Mouse (Mus musculus): ENCODE measurements around the gene Spint2. TPM values are rescaled to one million over a fixed set of nuclear protein-coding genes. Genes with fewer than 3 reads are reported as not detected.

The Spint2 gene
- polyA plus RNA-seq, 1 experiment from 2014 or later, result 84.8 TPM

DNA sequence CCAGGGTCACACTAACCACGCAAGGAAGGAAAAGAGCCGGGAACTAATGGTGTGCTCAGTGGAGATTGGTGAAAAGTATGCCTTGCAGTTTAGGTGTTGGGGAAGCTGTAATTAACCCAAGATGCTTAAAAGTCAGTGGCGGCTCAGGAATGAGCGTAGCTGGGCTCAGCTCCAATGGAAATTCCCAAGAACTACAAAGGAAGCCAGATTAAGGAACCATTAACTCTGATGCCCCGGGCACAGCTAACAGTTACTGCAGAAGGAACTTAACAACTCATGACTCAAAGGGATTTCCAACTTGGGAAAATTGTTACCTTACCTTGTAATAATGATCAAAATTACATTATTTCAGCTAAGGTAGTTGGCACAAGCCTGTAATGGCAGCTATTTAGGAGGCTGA is 5.0 kb downstream of the Spint2 start:
- Histone ChIP-seq H3K9me3 (ENCODE audit: low read length) (no peaks in the 10 kb centered on the region), H3K27ac (ENCODE audit: low read depth) (no peak overlapping the region), H3K9ac (replicated peaks) (no peak overlapping the region), H3K4me3 (ENCODE audit: low read depth, low read length) (no peak overlapping the region), H3K4me1 (ENCODE audit: insufficient read depth) (peaks cover 6% of the 10 kb centered on the region; the same call in 1 of the 2 replicates), H3K27me3 (ENCODE audit: insufficient read depth, low read length) (0 out of 2 replicates have a peak, but pooled peaks cover 3% of the 10 kb centered on the region), H3K4me2 (ENCODE audit: low read depth, low read length) (no peak overlapping the region), H3K36me3 (replicated peaks; ENCODE audit: insufficient read depth, low read length) (no peaks in the 10 kb centered on the region)
- 73% methylated on average over 5 of the region's 5 CpGs for WGBS (ENCODE audit: insufficient replicate concordance)
- TF ChIP-seq EP300 (IDR thresholded peaks at IDR 0.05; ENCODE audit: low read depth), result no peak
- no peak for TF ChIP-seq CTCF (IDR thresholded peaks at IDR 0.05; ENCODE audit: low read depth)
- ATAC-seq (no peak), DNase-seq (no peak)

GRCm38 (mm10) chr7:29271687-29272465 is 9.8 kb downstream of the Spint2 start:
- H3K27ac ChIP-seq (ENCODE audit: low read depth), result no peak overlapping the region
- no peak for TF ChIP-seq CTCF (IDR thresholded peaks at IDR 0.05; ENCODE audit: low read depth)
- no peak for TF ChIP-seq EP300 (IDR thresholded peaks at IDR 0.05; ENCODE audit: low read depth)
- no peak overlapping the region for H3K4me2 ChIP-seq (ENCODE audit: low read depth, low read length)
- H3K9ac ChIP-seq (replicated peaks), result no peak overlapping the region
- H3K4me1 ChIP-seq (ENCODE audit: insufficient read depth), result no peaks in the 10 kb centered on the region
- no peaks in the 10 kb centered on the region for H3K9me3 ChIP-seq (ENCODE audit: low read length)
- 74% methylated on average over 8 of the region's 8 CpGs for WGBS (ENCODE audit: insufficient replicate concordance)
- H3K4me3 ChIP-seq (ENCODE audit: low read depth, low read length), result no peak overlapping the region
- DNase-seq (no peak), ATAC-seq (no peak)
- no peaks in the 10 kb centered on the region for H3K36me3 ChIP-seq (replicated peaks; ENCODE audit: insufficient read depth, low read length)
- no peaks in the 10 kb centered on the region for H3K27me3 ChIP-seq (ENCODE audit: insufficient read depth, low read length)

- no peak overlapping the region for H3K27ac ChIP-seq (ENCODE audit: low read depth)
- no peak for TF ChIP-seq EP300 (IDR thresholded peaks at IDR 0.05; ENCODE audit: low read depth)
- no peak for TF ChIP-seq CTCF (IDR thresholded peaks at IDR 0.05; ENCODE audit: low read depth)
- ATAC-seq, result no peak
Observed at GRCm38 (mm10) chr7:29270445-29270844, 11.3 kb downstream of the Spint2 start.

GRCm38 (mm10) chr7:29266931-29267330 is 14.8 kb downstream of the Spint2 start:
- H3K27ac ChIP-seq (ENCODE audit: low read depth), result no peak overlapping the region
- no peak overlapping the region for H3K4me3 ChIP-seq (ENCODE audit: low read depth, low read length)
- H3K36me3 ChIP-seq (replicated peaks; ENCODE audit: insufficient read depth, low read length), result no peaks in the 10 kb centered on the region
- H3K4me2 ChIP-seq (ENCODE audit: low read depth, low read length), result no peak overlapping the region
- no peak overlapping the region for H3K9ac ChIP-seq (replicated peaks)
- no peaks in the 10 kb centered on the region for H3K9me3 ChIP-seq (ENCODE audit: low read length)
- 73% methylated on average over 4 of the region's 4 CpGs for WGBS (ENCODE audit: insufficient replicate concordance)
- ATAC-seq, result no peak
- no peaks in the 10 kb centered on the region for H3K4me1 ChIP-seq (ENCODE audit: insufficient read depth)
- TF ChIP-seq EP300 (IDR thresholded peaks at IDR 0.05; ENCODE audit: low read depth) (no peak), CTCF (IDR thresholded peaks at IDR 0.05; ENCODE audit: low read depth) (no peak)
- DNase-seq, result no peak
- no peaks in the 10 kb centered on the region for H3K27me3 ChIP-seq (ENCODE audit: insufficient read depth, low read length)

More at GRCm38 (mm10) chr7:29270445-29270844, 11.3 kb downstream of the Spint2 start:
- Histone ChIP-seq H3K4me2 (ENCODE audit: low read depth, low read length) (no peak overlapping the region), H3K27me3 (ENCODE audit: insufficient read depth, low read length) (no peaks in the 10 kb centered on the region), H3K4me3 (ENCODE audit: low read depth, low read length) (no peak overlapping the region), H3K9ac (replicated peaks) (no peak overlapping the region), H3K36me3 (replicated peaks; ENCODE audit: insufficient read depth, low read length) (no peaks in the 10 kb centered on the region), H3K4me1 (ENCODE audit: insufficient read depth) (no peaks in the 10 kb centered on the region), H3K9me3 (ENCODE audit: low read length) (no peaks in the 10 kb centered on the region)
- 69% methylated on average over 4 of the region's 4 CpGs for WGBS (ENCODE audit: insufficient replicate concordance)
- no peak for DNase-seq

- no peaks in the 10 kb centered on the region for H3K27me3 ChIP-seq (ENCODE audit: insufficient read depth, low read length)
- H3K36me3 ChIP-seq (replicated peaks; ENCODE audit: insufficient read depth, low read length), result no peaks in the 10 kb centered on the region
- 69% methylated on average over 7 of the region's 7 CpGs for WGBS (ENCODE audit: insufficient replicate concordance)
- ATAC-seq, result no peak
- H3K9me3 ChIP-seq (ENCODE audit: low read length), result no peaks in the 10 kb centered on the region
- H3K9ac ChIP-seq (replicated peaks), result no peak overlapping the region
- no peak for DNase-seq
- no peak overlapping the region for H3K27ac ChIP-seq (ENCODE audit: low read depth)
- no peak for TF ChIP-seq CTCF (IDR thresholded peaks at IDR 0.05; ENCODE audit: low read depth)
- TF ChIP-seq EP300 (IDR thresholded peaks at IDR 0.05; ENCODE audit: low read depth), result no peak
- H3K4me2 ChIP-seq (ENCODE audit: low read depth, low read length), result no peak overlapping the region
- H3K4me3 ChIP-seq (ENCODE audit: low read depth, low read length), result no peak overlapping the region
- H3K4me1 ChIP-seq (ENCODE audit: insufficient read depth), result no peaks in the 10 kb centered on the region
Observed at GRCm38 (mm10) chr7:29265636-29266035, 16.1 kb downstream of the Spint2 start.

- ATAC-seq, result no peak
- no peaks in the 10 kb centered on the region for H3K4me1 ChIP-seq (ENCODE audit: insufficient read depth)
- no peak overlapping the region for H3K9ac ChIP-seq (replicated peaks)
- TF ChIP-seq EP300 (IDR thresholded peaks at IDR 0.05; ENCODE audit: low read depth), result no peak
- TF ChIP-seq CTCF (IDR thresholded peaks at IDR 0.05; ENCODE audit: low read depth), result no peak
- H3K9me3 ChIP-seq (ENCODE audit: low read length), result no peaks in the 10 kb centered on the region
- 76% methylated on average over 3 of the region's 3 CpGs for WGBS (ENCODE audit: insufficient replicate concordance)
- H3K4me2 ChIP-seq (ENCODE audit: low read depth, low read length), result no peak overlapping the region
- no peak for DNase-seq
- H3K27ac ChIP-seq (ENCODE audit: low read depth), result no peak overlapping the region
- no peak overlapping the region for H3K4me3 ChIP-seq (ENCODE audit: low read depth, low read length)
- no peaks in the 10 kb centered on the region for H3K27me3 ChIP-seq (ENCODE audit: insufficient read depth, low read length)
- peaks cover 4% of the 10 kb centered on the region; the same call in 1 of the 2 replicates for H3K36me3 ChIP-seq (replicated peaks; ENCODE audit: insufficient read depth, low read length)
Observed at GRCm38 (mm10) chr7:29263831-29264230, 17.9 kb downstream of the Spint2 start.
